Mouse (Mus musculus) heart, postnatal 14 days (tissue): Measurements from ENCODE around the gene Gm44503. TPM values are rescaled to one million over a fixed set of nuclear protein-coding genes. Genes with fewer than 3 reads are reported as not detected.

Experiments used
- DNase-seq, 2 experiments: peaks; one replicate each; pipeline ENCODE4 v3.0.0; 2021 to 2022
- intact Hi-C: fragments of 180-260 bp; cut with DNase I; formaldehyde crosslinking; loops from one replicate; pipeline ENCODE4 v1.15.1; 2025
- total RNA-seq, 2 experiments: library from RNA; stranded (reverse); gene quantifications; 2 replicates each; pipeline ENCODE4 v1.2.3; 2021

The Gm44503 gene
- total RNA-seq, 2 experiments from 2014 or later, result 0.14 to 0.29 TPM

- intact Hi-C loops, result no loop called here
- no peak for DNase-seq
Observed at GRCm38 (mm10) chr9:72972435-72972834, 13.8 kb downstream of the Gm44503 start.

GRCm38 (mm10) chr9:72972984-72973383 is 14.3 kb downstream of the Gm44503 start:
- no peak for DNase-seq
- intact Hi-C loops, result no loop called here

GRCm38 (mm10) chr9:72974734-72975133 is 16.1 kb downstream of the Gm44503 start:
- intact Hi-C loops, result no loop called here
- no peak for DNase-seq

GRCm38 (mm10) chr9:72975242-72975641 is 16.6 kb downstream of the Gm44503 start:
- DNase-seq, result no peak
- intact Hi-C loops, result no loop called here

DNA sequence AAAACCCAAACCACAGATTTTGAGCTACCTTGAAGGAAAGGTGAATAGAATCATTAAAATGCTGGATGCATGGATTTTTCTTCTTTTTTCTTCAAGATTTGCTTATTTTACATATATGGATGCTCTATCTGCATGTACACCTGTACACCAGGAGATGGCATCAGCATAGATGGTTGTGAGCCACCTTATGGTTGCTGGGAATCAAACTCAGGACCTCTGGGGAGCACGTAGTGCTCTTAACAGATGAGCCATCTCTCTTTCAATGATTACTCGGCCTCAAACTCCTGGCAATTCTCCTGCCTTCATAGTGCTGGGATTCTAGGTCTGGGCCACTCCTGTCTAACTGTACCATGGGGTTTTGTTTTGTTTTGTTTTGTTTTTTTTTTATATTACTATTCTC is 24.4 kb downstream of the Gm44503 start:
- no peak for DNase-seq
- intact Hi-C loops, result no loop called here

DNA sequence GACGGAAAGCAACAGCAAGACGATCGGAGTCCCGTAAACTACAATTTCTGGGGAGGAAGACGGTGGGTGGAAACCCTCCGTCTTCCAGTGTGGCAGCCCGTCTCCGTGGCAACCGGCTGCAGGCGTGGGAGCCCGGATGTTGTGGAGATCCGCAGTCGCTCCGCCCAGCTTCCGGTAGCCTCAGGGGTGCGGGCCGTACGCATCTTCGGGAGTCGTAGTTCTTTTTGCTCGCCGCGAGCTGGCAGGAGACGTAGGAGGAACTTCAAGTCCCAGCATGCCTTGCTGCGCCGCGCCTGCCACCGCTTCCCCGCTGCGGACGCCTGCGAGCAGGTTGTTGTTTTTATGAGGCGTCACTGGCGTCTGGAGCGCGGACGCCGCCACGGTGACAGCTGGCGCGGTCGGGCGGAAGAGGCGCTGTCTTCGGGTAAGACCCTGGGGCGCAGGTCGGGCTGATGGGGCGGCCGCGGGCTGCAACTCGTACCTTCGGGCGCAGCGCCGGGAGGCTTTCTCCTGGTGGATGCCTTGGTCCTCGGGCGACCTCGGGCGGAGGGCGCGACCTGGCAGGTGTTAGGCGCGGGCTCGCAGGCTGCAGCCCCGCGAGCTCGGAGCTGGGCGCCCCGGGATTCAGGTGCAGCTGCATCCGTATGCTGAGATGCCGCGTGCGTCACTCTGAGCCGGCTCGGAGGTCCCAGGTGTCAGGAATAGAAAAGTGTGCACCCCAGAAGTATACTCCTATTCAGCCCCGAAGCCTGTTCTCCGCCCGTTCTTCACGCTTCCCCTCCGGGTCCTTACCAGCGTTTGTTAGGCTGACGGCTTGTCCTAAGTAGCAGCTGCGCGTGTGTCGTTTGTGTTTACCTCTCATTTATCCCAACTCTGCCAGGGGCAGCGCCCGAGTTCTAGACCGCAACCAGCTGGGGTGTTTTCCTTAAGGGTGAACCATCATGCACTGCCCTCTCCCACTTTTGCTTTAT is 26.9 kb downstream of the Gm44503 start, which contains the start of the genes Ccpg1os and Ccpg1:
Gene Ccpg1os (minus strand): TSS at position 133 of the 971 bp plus-strand sequence.
Gene Ccpg1 (plus strand): TSS at position 180 of the 971 bp plus-strand sequence.
- intact Hi-C loops, result no loop called here
- DNase-seq, result peak; percentile 94 to 95

- DNase-seq, result no peak
- intact Hi-C loops, result no loop called here
Observed at GRCm38 (mm10) chr9:72987703-72988102, 29.1 kb downstream of the Gm44503 start.

DNA sequence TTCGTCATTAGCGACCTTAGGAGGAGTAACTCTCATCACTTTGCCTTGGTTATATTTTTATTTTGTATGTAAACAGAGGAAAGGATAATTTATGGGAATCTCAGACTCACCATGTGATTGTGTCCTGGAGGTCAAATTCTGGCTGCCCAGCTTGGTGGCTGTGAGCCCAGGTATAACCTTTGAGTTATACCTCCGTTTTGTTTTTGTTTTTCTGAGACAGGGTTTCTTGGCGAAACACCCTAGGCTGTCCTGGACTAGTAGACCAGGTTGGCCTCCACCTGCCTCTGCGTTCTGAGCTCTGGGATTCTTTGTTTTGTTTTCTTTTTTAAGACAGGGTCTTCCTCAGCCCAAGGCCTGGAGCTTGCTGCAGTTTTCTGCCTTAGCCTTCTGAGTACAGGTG is 30.1 kb downstream of the Gm44503 start:
- intact Hi-C loops, result no loop called here
- DNase-seq, result no peak

GRCm38 (mm10) chr9:72991420-72991819 is 32.8 kb downstream of the Gm44503 start:
- intact Hi-C loops, result no loop called here
- no peak for DNase-seq

GRCm38 (mm10) chr9:72992576-72992975 is 33.9 kb downstream of the Gm44503 start:
- no peak for DNase-seq
- intact Hi-C loops, result no loop called here

DNA sequence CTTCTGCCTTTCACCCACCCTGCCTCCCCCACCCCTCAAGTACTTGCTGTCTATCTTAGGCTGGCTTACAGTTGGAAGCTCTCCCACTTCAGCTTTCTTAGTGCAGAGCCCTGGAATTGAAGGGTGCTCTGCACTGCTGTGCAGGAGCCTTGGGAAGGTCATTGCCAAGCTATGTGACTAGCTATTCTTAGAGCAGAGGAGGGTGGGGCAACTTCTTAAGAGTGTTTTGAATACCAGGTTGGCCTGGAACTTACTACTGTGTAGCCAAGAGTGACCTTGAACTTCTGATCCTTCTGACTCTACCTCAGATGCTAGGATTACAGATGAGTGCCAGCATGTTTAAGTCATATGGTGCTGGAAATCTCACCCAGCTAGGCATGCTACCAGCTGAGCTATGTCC is 37.5 kb downstream of the Gm44503 start:
- intact Hi-C loops, result no loop called here
- DNase-seq, result no peak

GRCm38 (mm10) chr9:72996806-72997205 is 38.2 kb downstream of the Gm44503 start:
- no peak for DNase-seq
- intact Hi-C loops, result no loop called here

DNA sequence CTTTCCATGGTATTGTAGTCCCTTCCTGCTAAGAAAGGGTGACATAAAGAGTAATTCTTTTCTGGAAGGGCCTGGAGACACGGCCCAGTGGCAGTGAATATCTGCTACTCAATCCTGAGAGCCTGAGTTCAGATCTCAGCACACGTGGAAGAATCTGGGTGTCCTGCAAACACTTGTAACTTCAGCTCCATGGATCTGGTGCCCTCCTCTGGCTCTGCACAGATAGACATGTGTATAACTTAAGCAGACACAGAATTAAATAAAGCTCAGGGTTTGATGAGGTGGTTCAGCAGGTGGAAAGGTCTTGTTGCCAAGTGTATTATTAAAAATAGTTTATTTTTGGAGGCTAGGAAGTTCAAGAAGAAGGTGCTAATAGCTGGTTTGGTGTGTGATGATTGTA is 41.8 kb downstream of the Gm44503 start:
- intact Hi-C loops, result no loop called here
- DNase-seq, result no peak

GRCm38 (mm10) chr9:73001314-73002011 is 42.8 kb downstream of the Gm44503 start:
- intact Hi-C loops, result no loop called here
- no peak for DNase-seq

DNA sequence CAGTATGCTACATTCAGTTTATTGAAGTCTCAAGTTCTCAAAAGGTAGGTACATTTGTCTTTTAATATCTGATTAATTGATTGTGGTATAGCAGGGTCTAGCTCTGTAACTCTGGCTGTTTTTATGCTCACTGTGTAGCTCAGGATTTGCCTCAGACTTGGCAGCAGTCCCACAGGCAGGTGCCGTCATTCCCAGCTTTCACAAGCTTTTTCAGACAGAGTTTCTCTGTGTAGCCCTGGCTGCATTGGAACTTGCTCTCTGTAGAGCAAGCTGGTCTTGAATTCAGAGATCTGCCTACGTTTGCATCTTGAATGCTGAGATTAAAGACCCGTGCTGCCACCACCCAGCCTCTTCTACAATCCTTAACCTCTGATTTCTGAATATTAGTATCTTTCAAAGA is 43.5 kb downstream of the Gm44503 start:
- DNase-seq, result no peak
- intact Hi-C loops, result no loop called here

DNA sequence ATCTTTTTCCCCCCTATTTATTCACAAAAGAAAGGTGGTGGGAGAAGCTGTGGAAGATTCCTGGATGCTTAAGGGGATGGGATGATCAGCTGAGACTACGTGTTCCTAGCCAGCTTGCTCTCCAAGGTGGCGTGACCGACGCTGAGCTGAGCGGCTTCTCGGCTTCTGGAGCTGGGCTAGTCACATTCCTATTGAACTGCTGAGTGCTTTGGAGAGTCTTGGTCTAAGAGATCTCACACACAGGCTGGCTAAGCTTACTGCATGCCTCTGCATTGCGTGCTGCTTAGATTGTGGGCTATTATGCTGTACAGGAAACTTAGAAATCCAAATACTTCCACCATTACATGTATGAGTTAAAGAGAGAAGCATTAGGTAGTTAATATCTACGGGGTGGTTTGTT is 45.4 kb downstream of the Gm44503 start:
- intact Hi-C loops, result no loop called here
- DNase-seq, result no peak

DNA sequence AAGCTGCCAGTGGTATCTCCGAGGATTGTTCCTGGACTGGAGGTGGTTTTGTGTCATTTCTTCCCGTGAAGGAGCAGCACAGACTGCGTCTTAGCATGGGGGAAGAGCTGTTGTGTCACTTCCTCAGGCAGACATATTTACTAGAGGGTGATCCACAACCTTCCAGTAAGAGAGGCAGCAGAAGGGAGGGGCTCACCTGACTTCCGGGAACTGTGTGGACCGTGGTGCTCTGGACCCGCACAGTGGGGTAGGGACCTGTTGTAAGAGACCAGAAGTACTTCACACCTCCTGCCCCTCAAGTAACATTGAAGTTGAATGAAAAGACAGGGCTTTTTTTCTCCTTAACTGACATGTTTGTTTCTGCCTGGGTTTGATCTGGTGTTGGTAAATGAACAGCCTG is 46.5 kb downstream of the Gm44503 start:
- intact Hi-C loops, result no loop called here
- DNase-seq, result no peak

GRCm38 (mm10) chr9:73006175-73006574 is 47.5 kb downstream of the Gm44503 start:
- intact Hi-C loops, result no loop called here
- DNase-seq, result no peak

GRCm38 (mm10) chr9:73008384-73008783 is 49.7 kb downstream of the Gm44503 start:
- intact Hi-C loops, result no loop called here
- no peak for DNase-seq

- intact Hi-C loops, result no loop called here
- DNase-seq, result no peak
Observed at GRCm38 (mm10) chr9:73012629-73013028, 54.0 kb downstream of the Gm44503 start.

DNA sequence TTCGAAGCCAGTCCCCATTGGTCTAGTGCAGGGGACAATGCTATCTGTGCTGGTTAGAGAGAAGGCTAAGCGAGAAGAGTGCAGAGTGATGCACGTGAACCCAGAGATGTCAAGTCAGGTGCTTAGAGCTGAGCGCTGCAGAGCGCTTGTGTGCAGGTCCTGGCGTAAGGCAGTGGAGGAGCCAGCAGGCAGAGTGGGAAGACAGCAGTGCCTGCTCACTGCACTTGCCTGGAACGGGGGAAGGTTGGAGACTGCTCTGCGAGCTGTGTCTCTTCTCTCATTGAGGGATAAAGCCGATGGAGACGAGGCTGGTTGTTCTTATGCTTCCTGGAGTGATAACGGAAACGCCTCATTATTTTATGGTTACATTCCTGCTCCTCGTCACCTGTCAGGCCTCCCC is 56.1 kb downstream of the Gm44503 start:
- DNase-seq, result no peak
- intact Hi-C loops, result no loop called here

DNA sequence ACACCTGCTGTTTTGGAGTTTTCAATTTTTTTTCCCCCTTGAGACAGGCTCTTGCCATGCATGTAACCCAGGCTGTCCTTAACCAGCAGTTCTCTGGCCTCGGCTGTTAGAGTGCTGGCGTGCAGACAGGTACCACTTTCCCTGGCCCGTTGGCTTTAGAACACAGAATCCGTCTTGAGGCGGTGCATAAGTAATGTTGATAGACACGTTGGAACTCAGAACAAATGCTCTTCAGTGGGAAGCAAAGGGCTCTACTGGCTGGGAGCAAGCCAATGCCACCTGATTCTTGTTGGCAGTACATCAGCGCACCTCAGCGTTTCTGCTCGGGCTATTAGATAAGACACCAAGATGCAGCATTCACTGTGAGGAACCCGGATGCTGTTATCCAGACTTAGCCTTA is 61.2 kb downstream of the Gm44503 start:
- intact Hi-C loops, result no loop called here

More for the DNA sequence above, 61.2 kb downstream of the Gm44503 start:
- DNase-seq, result no peak
